Mouse (Mus musculus) megakaryocyte, embryonic 14.5 days (primary cell): Measurements from ENCODE around the gene Hps6.

ENCODE experiments used
- FLI1 ChIP-seq: IDR thresholded peaks from 2 replicates; pipeline ENCODE4 v1.6.1; 2012; ENCODE audit warnings: low read length, inconsistent platforms, mixed read lengths
- GATA1 ChIP-seq: IDR thresholded peaks from 3 replicates; pipeline ENCODE4 v1.6.1; 2012; ENCODE audit warnings: mixed read lengths, low read length, inconsistent platforms, borderline replicate concordance

DNA sequence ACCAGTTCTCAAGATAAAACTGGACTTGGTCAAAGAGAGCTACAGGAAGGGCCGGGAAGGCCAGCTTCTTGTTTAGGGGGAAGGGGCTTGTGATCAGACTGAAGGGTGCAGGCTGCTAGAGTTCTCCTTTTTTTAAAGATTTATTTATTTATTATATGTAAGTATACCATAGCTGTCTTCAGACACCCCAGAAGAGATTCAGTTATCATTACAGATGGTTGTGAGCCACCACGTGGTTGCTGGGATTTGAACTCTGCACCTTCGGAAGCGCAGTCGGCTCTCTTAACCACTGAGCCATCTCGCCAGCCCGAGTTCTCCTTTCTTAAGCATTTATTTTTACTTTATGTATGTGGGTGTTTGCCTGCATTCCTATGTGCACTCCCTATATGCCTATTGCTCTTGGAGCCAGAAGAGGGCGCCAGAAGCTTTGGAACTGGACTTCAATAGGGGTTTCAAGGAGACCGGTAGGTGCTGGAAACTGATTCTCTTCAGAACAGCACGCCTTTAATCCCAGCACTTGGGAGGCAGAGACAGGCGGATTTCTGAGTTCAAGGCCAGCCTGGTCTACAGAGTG, 25.5 kb downstream of the Hps6 start:
- TF ChIP-seq GATA1 (no peak), FLI1 (no peak)
